Mouse (Mus musculus): ENCODE measurements at regions not wholly inside any gene's neighbourhood (a gene's known extent, or its start where the extent isn't known, plus 50 kb on each side); places are given as distances from the start of the nearest gene placed in this dataset.

- TF ChIP-seq CTCF (IDR thresholded peaks at IDR 0.05; ENCODE audit: borderline replicate concordance, extremely low read depth, insufficient read depth, insufficient read length): no peak
- TF ChIP-seq POLR2A (IDR thresholded peaks at IDR 0.05; ENCODE audit: borderline replicate concordance, extremely low read depth, insufficient read depth, insufficient read length, poor library complexity, severe bottlenecking): no peak
These were observed 129.4 kb downstream of the Ddx1 start for GRCm38 (mm10) chr12:13119653-13120052.
